Mouse (Mus musculus): ENCODE measurements at regions not wholly inside any gene's neighbourhood (a gene's known extent, or its start where the extent isn't known, plus 50 kb on each side); places are given as distances from the start of the nearest gene placed in this dataset.
A peak's percentile ranks its signal among the peaks of the same experiment; 100 is the strongest.

DNA sequence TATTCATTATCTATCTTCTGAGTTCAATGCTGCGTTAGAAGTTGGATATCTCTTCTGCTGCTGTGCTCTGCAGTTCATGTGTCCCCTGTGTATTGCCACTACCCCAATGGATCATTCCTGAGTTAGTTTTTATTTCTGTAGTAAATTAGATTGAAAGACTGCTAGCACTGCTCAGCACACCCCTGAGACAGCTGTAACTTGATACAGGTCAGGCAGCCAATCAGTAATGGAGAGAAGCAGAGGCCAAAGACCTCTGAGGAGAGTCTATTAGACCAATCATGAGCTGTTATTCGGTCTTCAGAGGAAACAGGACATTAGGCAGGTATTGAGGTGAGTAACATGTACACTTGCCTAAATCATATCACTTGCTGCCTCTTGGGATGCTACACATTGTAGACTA is 837.5 kb upstream of the Chordc1 start:
- no peaks in the 10 kb centered on the region for H3K9me3 ChIP-seq (replicated peaks)
- H3K27ac ChIP-seq: no peak overlapping the region
- H3K4me1 ChIP-seq: no peaks in the 10 kb centered on the region
- WGBS: 70% methylated on average over 2 of the region's 2 CpGs
- no peak overlapping the region for H3K4me3 ChIP-seq
- H3K36me3 ChIP-seq: no peaks in the 10 kb centered on the region
- no peak overlapping the region for H3K9ac ChIP-seq
- no peak overlapping the region for H3K4me2 ChIP-seq (replicated peaks)
- no peak for ATAC-seq (ENCODE audit: low FRiP score)
- H3K27me3 ChIP-seq: no peaks in the 10 kb centered on the region

DNA sequence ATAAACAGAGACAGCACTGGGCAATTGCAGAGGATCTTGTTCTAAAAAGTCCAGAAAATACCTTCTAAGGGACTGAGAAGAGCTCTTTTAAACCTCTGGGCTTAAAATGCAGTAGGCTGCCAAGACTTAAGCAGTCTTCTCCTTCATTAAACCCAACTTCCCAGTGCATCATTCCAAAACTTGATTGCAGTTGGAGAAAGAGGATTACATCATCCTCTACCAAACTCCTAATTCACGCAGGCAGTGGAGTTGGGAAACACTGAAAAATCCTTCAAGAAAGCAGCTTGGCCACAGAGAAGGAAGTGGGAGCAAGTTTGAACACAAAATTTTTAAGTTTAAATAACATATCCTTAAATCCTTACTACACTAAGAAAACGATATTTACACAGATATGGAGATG is 825.5 kb upstream of the Chordc1 start:
- Histone ChIP-seq H3K27ac (no peak overlapping the region), H3K9me3 (replicated peaks) (no peaks in the 10 kb centered on the region), H3K36me3 (no peaks in the 10 kb centered on the region), H3K4me3 (no peak overlapping the region), H3K9ac (no peak overlapping the region), H3K4me1 (no peaks in the 10 kb centered on the region), H3K4me2 (replicated peaks) (no peak overlapping the region), H3K27me3 (no peaks in the 10 kb centered on the region)
- no peak for ATAC-seq (ENCODE audit: low FRiP score)
- WGBS: 76% methylated on average over 2 of the region's 2 CpGs

DNA sequence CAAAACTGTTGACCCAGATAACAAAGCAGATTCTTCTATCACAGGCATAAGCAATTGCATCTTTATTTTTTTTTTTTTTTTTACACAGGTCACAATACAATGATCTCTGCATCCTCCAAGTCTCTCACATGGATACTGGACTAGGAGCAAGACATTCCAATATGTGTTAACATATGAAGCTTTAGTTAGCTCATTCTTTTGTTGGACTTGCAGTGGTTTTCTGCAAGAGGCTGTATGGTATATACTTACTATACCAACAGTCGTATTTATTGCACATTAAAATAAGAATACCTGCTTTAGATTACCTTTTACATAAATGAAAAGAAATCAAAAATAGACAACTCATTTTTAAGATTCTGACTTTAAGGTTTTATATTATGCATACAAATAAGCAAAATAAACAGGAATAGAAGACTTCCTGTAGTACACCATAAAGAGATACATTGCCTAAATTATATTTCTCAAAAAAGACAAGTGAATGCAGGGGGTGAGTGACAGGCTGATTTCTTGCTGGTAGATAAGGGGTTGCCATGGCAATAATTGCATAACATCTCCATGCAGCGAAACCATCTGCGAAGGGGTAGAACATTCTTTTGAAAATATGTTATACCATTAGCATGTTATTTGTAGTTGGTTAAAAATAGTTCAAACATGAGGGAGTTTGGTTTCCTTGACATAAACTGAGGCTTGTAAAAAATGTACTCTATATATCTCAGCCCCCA is 807.1 kb upstream of the Chordc1 start:
- Histone ChIP-seq H3K9ac (no peak overlapping the region), H3K4me1 (no peaks in the 10 kb centered on the region), H3K4me2 (replicated peaks) (no peak overlapping the region), H3K4me3 (no peak overlapping the region), H3K9me3 (replicated peaks) (no peaks in the 10 kb centered on the region), H3K27me3 (no peaks in the 10 kb centered on the region), H3K36me3 (no peaks in the 10 kb centered on the region), H3K27ac (no peak overlapping the region)
- ATAC-seq (ENCODE audit: low FRiP score): no peak
- WGBS: 76% methylated on average over 3 of the region's 3 CpGs

DNA sequence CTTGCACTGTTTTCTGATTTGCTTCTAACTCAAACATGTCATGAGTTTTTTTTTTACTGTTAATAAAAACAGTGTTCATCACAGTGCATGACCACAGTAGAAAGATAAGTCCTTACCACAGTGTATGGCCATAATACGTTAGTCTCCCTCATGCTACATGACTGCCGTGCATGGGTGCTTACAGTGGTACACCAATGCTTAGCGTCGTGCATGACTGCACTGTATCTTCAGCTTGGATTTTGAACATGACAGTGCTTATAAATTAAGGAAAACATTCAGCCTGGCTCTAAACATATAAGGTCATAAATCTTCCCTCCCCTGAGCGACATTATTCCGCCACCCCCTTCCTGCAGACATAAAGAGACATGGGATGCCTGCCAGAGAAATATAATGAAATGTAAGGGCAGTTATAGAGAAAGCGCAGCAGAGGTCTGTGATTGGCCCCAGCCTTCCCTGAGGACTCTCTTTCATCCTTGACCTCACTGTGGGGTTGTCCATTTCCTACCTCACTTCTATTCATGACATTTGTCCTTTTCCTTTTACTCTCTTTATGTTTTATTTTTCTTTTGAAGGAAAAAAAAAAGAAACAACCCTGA is 791.7 kb upstream of the Chordc1 start:
- 50% methylated on average over 7 of the region's 7 CpGs for WGBS
- no peaks in the 10 kb centered on the region for H3K36me3 ChIP-seq
- no peak overlapping the region for H3K9ac ChIP-seq
- H3K27me3 ChIP-seq: no peaks in the 10 kb centered on the region
- H3K4me3 ChIP-seq: no peak overlapping the region
- no peak overlapping the region for H3K27ac ChIP-seq
- H3K9me3 ChIP-seq (replicated peaks): no peaks in the 10 kb centered on the region
- no peaks in the 10 kb centered on the region for H3K4me1 ChIP-seq
- H3K4me2 ChIP-seq (replicated peaks): no peak overlapping the region
- peak; percentile 85 for ATAC-seq (ENCODE audit: low FRiP score)

DNA sequence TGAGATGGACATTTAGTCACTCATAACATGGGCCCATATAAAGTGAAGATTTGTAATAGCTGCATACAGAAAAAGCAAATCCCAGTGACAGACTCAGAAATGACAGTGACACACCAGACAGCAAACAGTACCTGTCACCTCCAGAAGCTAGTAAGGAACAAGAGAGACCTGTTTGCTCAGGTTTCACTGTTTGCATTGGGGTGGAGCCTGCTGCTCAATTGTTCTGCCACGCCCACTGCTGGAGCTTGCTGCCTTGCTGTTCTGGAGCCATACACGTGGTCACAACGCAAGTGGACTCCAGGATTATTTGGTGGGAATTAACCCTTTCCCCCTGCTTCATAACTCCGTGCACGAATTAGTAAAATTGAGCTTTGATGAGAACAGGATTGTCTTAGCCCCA is 783.2 kb upstream of the Chordc1 start:
- WGBS: 72% methylated on average over 5 of the region's 5 CpGs
- Histone ChIP-seq H3K4me2 (replicated peaks) (no peak overlapping the region), H3K4me3 (no peak overlapping the region), H3K9me3 (replicated peaks) (no peaks in the 10 kb centered on the region), H3K27ac (no peak overlapping the region), H3K4me1 (no peaks in the 10 kb centered on the region), H3K9ac (no peak overlapping the region), H3K36me3 (no peaks in the 10 kb centered on the region), H3K27me3 (no peaks in the 10 kb centered on the region)
- ATAC-seq (ENCODE audit: low FRiP score): no peak

DNA sequence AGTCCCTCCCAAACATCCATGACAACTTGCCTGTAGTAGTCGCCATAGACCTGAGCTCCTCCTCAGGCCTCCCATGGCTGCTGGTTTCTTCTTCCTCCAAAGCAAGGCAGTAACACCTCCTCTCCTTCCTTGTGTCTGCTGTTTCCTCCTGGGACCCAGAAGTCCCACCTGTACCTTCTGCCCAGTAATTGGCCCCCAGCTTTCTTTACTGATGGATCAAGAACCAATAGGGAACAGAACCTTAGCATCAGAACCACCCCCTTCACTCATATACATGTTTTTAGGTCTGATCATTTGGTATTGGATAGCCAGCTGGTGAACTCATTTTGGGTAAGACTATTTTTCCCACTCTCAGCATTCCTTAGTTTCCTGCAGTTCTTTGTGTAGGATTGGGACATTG is 735.7 kb upstream of the Chordc1 start:
- no peaks in the 10 kb centered on the region for H3K4me1 ChIP-seq
- no peak overlapping the region for H3K9ac ChIP-seq
- H3K9me3 ChIP-seq (replicated peaks): no peaks in the 10 kb centered on the region
- ATAC-seq (ENCODE audit: low FRiP score): no peak
- 79% methylated on average over 1 of the region's 1 CpGs for WGBS
- no peak overlapping the region for H3K4me2 ChIP-seq (replicated peaks)
- H3K4me3 ChIP-seq: no peak overlapping the region
- no peaks in the 10 kb centered on the region for H3K36me3 ChIP-seq
- no peak overlapping the region for H3K27ac ChIP-seq
- H3K27me3 ChIP-seq: no peaks in the 10 kb centered on the region

DNA sequence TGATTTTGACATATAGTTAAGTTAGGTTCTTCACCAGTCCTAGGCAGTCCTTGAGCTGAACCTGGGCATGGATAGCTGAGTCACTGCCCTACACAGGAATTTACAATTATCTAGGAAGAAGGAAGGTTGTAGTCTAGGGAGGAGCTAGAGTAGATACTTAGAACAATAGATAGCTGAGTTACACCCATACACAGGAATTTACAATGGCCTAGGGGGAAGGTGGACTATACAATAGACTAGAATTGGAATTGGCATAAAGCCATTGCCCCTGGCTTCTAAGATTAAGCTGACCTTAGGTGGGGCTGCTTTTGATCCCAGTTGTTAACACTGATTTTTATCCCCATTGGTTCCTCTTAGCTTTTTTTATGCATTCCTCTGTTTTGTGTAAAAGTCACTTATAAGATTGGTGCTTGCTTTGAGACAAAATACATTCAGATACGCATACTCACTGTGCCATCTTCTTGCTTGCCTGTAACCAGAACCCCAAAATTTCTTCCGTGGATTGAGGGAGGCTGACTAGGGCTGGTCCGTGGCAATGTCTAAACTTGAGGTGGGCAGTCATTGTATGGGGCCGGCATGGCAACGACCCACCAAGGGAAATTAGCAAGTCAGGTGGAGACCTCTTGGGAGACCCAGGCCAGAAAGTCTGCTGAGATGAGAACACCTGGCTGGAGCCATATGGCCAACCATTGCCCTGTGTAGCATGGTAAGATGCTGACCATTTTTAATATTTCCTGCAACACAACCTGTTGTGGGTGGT is 734.1 kb upstream of the Chordc1 start:
- Histone ChIP-seq H3K27ac (no peak overlapping the region), H3K4me1 (no peaks in the 10 kb centered on the region), H3K27me3 (no peaks in the 10 kb centered on the region), H3K9ac (no peak overlapping the region), H3K9me3 (replicated peaks) (no peaks in the 10 kb centered on the region), H3K4me3 (no peak overlapping the region), H3K36me3 (no peaks in the 10 kb centered on the region), H3K4me2 (replicated peaks) (no peak overlapping the region)
- ATAC-seq (ENCODE audit: low FRiP score): no peak
- WGBS: 93% methylated on average over 5 of the region's 5 CpGs

DNA sequence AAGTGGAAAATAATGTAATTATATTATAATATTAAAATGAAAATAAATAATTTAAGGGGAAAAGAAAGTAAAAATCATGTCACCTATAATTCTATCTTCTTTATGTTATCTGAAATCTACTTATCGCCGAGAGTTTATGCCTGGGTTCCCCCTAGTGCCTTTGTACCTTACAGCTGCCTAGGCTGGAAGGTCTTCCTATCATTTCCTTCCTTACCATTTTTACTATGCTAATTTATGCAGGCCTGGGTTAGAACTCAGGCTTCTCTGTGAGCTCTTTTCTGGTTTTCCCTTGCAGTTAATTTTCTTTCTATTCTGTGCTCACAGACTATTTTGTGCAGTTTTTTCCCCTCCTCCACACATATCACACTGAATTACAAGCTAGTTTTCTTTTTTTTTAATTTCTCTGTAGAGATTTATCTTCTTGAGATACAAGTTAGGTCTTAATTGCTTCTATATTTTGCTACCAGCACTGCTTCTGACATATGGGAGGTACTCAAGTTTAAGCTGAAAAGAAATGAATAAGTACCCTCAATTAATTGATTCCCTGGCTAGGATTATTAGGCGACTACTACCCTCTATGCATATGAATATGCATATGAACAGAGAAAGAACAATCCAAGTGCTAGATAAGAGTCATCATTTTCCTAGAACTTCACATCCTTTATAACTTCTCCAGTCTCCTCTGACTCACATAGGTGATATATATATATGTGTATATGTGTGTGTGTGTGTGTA is 724.0 kb upstream of the Chordc1 start:
- Histone ChIP-seq H3K4me1 (no peaks in the 10 kb centered on the region), H3K4me3 (no peak overlapping the region), H3K9me3 (replicated peaks) (no peaks in the 10 kb centered on the region), H3K27ac (no peak overlapping the region), H3K9ac (no peak overlapping the region), H3K27me3 (no peaks in the 10 kb centered on the region), H3K36me3 (no peaks in the 10 kb centered on the region), H3K4me2 (replicated peaks) (no peak overlapping the region)
- ATAC-seq (ENCODE audit: low FRiP score): no peak
- 75% methylated on average over 3 of the region's 3 CpGs for WGBS

DNA sequence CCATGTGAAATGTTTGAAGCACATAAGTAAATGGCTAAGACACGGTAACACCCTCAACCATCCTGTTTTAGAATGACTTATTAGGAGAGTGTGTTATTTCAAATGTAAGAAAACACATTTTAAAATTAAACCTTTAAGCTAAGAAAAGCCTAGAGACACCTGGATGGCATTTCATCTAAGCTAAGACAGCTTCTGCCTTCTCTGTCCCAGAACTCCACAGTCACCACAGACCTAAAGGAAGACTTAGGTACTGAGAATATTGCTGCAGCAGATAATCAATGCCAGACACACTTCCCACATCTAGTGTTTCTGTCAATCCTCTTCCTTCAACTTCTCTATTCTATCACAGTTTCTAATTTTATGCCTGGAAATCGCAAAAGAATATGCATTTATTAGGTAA is 704.4 kb upstream of the Chordc1 start:
- Histone ChIP-seq H3K27ac (no peak overlapping the region), H3K4me2 (replicated peaks) (no peak overlapping the region), H3K27me3 (no peaks in the 10 kb centered on the region), H3K36me3 (no peaks in the 10 kb centered on the region), H3K4me3 (no peak overlapping the region), H3K4me1 (no peaks in the 10 kb centered on the region), H3K9me3 (replicated peaks) (no peaks in the 10 kb centered on the region), H3K9ac (no peak overlapping the region)
- no peak for ATAC-seq (ENCODE audit: low FRiP score)
- WGBS: 86% methylated on average over 2 of the region's 2 CpGs

DNA sequence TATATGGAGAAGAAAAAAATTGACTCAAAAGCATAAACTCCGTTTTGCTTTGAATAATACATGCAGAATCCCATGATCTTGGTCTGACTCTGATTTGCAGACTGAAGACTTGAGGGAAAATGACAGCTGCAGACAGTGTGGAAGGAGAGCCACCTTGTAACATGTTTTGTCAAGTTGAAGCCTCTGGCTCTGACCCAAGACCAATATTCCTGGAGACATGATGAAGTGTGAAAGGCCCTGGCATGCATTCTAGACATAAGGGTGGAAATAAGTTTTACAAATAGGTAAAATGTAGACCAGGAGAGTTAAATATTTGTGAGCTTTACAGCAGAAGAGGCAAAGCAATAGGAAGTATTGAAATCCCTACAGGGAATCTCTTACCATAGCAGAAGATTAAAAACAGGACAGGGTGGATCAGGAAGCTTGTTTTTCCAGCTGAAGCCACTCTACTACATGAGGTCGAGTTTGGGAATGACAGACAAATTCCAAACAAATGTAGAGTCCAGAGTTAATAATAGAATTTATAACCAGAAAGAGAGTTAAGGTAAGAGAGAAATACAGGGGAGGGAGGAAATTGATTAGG is 703.9 kb upstream of the Chordc1 start:
- no peaks in the 10 kb centered on the region for H3K36me3 ChIP-seq
- no peaks in the 10 kb centered on the region for H3K9me3 ChIP-seq (replicated peaks)
- no peaks in the 10 kb centered on the region for H3K4me1 ChIP-seq
- H3K27ac ChIP-seq: no peak overlapping the region
- no peak overlapping the region for H3K4me3 ChIP-seq
- WGBS: 54% methylated on average over 2 of the region's 2 CpGs
- H3K9ac ChIP-seq: no peak overlapping the region
- ATAC-seq (ENCODE audit: low FRiP score): no peak
- no peaks in the 10 kb centered on the region for H3K27me3 ChIP-seq
- no peak overlapping the region for H3K4me2 ChIP-seq (replicated peaks)

DNA sequence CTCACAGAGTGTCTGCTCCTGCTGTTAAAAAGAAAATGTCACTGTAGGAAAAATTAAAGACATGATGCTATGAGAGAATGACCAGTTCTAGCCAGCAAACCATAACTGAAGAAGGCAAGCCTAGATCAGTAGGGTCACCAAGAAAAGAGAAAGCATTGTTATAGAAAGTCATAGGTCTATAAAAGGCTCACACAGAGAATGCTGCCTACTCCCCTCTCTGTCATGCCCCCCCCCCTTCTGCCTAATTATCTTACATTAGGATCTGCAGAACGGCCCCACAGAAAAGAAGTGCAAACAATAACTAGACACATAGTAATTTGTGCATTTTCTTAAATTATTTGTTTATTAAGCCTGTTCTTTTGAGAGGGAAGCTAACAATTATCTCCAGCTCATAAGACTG is 680.8 kb upstream of the Chordc1 start:
- Histone ChIP-seq H3K9ac (no peak overlapping the region), H3K27me3 (no peaks in the 10 kb centered on the region), H3K9me3 (replicated peaks) (no peaks in the 10 kb centered on the region), H3K4me2 (replicated peaks) (no peak overlapping the region), H3K4me1 (no peaks in the 10 kb centered on the region), H3K27ac (no peak overlapping the region), H3K36me3 (no peaks in the 10 kb centered on the region), H3K4me3 (no peak overlapping the region)
- no peak for ATAC-seq (ENCODE audit: low FRiP score)
- WGBS: 53% methylated on average over 1 of the region's 1 CpGs

DNA sequence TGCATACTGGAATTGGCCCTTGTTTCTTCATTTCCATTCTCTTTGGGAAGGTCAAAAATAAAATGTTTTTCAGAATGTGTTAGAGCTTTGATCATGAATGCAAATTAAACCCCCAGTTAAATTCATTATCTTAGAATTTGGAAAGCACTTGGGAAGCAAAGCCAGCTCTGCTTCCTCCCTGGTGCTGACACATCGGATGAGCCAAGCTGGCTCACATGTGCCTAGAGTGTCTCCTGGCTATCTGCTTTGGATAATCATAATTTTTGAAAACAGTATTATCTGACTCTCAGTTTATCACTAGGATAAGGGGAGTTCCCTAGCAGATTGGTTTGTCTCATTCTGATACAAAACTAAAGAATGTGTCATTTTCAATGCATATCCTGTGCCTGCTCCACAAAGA is 649.4 kb upstream of the Chordc1 start:
- H3K9me3 ChIP-seq (replicated peaks): no peaks in the 10 kb centered on the region
- H3K27me3 ChIP-seq: no peaks in the 10 kb centered on the region
- H3K9ac ChIP-seq: no peak overlapping the region
- no peak overlapping the region for H3K4me2 ChIP-seq (replicated peaks)
- H3K27ac ChIP-seq: no peak overlapping the region
- H3K4me1 ChIP-seq: no peaks in the 10 kb centered on the region
- WGBS: 94% methylated on average over 1 of the region's 1 CpGs
- ATAC-seq (ENCODE audit: low FRiP score): no peak
- no peak overlapping the region for H3K4me3 ChIP-seq
- no peaks in the 10 kb centered on the region for H3K36me3 ChIP-seq

Data from hindbrain, embryonic 12.5 days (tissue).